Mouse (Mus musculus) CH12.LX (cell line): ENCODE results near the gene Tcea2.

Experiments used
- CTCF ChIP-seq, 2 experiments: IDR thresholded peaks in 1 of 2; conservative IDR thresholded peaks in 1 of 2; 2 replicates each; pipeline ENCODE4 v1.5.1; 2011 to 2012; ENCODE audit warnings: low read depth in 2 of 2, low read length in 2 of 2, improper control_type of control experiment in 1 of 2, inconsistent platforms in 1 of 2, mild to moderate bottlenecking in 1 of 2, moderate library complexity in 1 of 2
- HCFC1 ChIP-seq: IDR thresholded peaks from 2 replicates; pipeline ENCODE4 v1.6.1; 2012; ENCODE audit warnings: low read depth, mild to moderate bottlenecking, inconsistent platforms, low read length, improper control_type of control experiment
- KAT2A ChIP-seq: IDR thresholded peaks from 2 replicates; pipeline ENCODE4 v1.6.1; 2012; ENCODE audit warnings: low read length, improper control_type of control experiment, inconsistent platforms; ENCODE audit not compliant: insufficient replicate concordance
- MEF2A ChIP-seq: IDR thresholded peaks from 2 replicates; pipeline ENCODE4 v1.6.1; 2014; ENCODE audit warnings: low read depth, mild to moderate bottlenecking, inconsistent platforms, low read length, improper control_type of control experiment, borderline replicate concordance
- POLR2A ChIP-seq: IDR thresholded peaks from 2 replicates; pipeline ENCODE4 v1.6.1; 2011; ENCODE audit warnings: low read depth, mild to moderate bottlenecking, improper control_type of control experiment, low read length
- RAD21 ChIP-seq: IDR thresholded peaks from 2 replicates; pipeline ENCODE4 v1.6.1; 2011; ENCODE audit warnings: low read depth, mild to moderate bottlenecking, low read length, improper control_type of control experiment, moderate library complexity

GRCm38 (mm10) chr2:181653523-181653922, 26.6 kb upstream of the Tcea2 start:
- TF ChIP-seq MEF2A: no peak
- TF ChIP-seq HCFC1: no peak
- TF ChIP-seq RAD21: no peak
- TF ChIP-seq CTCF (conservative IDR thresholded peaks at IDR 0.05 in 1 of 2, IDR thresholded peaks at IDR 0.05 in 1 of 2; ENCODE audit: low read depth in 2 of 2, low read length in 2 of 2): no peak
- TF ChIP-seq KAT2A: no peak
- no peak for TF ChIP-seq POLR2A
